Mouse (Mus musculus): Measurements from ENCODE around the gene Ptpn4.

DNA sequence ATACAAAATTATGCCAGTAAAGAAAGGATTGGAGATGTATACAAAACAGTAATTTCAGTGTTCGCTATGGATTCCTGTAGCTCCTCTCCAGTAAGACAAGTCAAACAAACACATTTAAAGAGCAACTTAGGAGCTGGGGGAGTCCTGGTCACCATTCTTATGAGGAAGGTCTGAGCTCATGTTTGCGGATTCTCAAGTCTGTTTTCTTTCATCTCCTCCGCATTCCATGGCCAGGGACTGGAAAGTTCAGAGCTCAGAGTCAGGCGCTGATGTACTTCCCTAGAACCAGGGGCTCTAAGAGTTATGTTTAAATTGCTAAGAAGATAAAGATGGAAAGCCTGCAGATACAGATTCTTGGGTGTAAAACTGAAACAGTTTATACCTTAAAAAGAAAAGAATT, 210.6 kb downstream of the Ptpn4 start:
- TF ChIP-seq CTCF (IDR thresholded peaks at IDR 0.05; ENCODE audit: borderline replicate concordance, control insufficient read depth, extremely low read depth, insufficient read depth, low read length, poor library complexity) (no peak), POLR2A (IDR thresholded peaks at IDR 0.05; ENCODE audit: control insufficient read depth, extremely low read depth, insufficient read depth, low read length, poor library complexity) (no peak)

Data from thymus, adult 2 months (tissue).